Mouse (Mus musculus) gastrocnemius, postnatal 14 days (tissue): ENCODE measurements around the gene Gm39653. TPM values are rescaled to one million over a fixed set of nuclear protein-coding genes. Genes with fewer than 3 reads are reported as not detected.
"Not testable (repeated sequence)": the region's sequence is repeated elsewhere in the genome, so short reads cannot be mapped to it uniquely, and the experiment has no call there.

ENCODE experiments used
- DNase-seq: peaks from one replicate; pipeline ENCODE4 v3.0.0; 2021; ENCODE audit warnings: mixed read lengths
- intact Hi-C: fragments of 180-260 bp; cut with DNase I; formaldehyde crosslinking; loops from one replicate; pipeline ENCODE4 v1.15.1; 2025; ENCODE audit warnings: low total_unique reads
- long read RNA-seq, 2 experiments: library from polyadenylated mRNA; stranded (forward); transcript quantifications; one replicate each; pipeline ENCODE4 v2.0.0; 2021
- total RNA-seq, 2 experiments: library from RNA; stranded (reverse); gene quantifications; 2 replicates each; pipeline ENCODE4 v1.2.3; 2021

The Gm39653 gene
- total RNA-seq: not detected
- long read RNA-seq, experiment 1: 0 reads
- long read RNA-seq, experiment 2: 0 reads

DNA sequence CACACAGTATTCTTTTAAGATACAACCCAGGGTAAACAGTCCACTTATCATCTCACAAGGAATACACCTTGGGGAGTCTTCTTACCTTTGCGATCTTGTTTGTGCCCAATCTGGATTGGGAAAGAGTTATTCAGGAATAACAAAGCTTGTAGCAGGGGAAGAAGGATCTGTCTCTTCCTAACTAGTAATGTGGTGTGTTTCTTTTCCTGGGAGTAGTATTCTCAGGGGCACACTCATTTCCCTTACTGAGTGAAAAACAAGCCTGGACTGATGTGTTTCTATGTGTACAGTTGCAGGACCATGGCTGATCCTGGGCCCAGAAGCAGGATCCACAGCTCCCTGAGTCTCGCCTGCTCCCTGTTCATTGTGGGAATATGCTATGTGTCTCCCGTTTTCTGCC lies at the start of gene Gm39653:
Gene Gm39653 (plus strand): TSS at position 301 of the 400 bp plus-strand sequence.
- no peak for DNase-seq
- intact Hi-C loops: no loop called here

- DNase-seq: no peak
- intact Hi-C loops: no loop called here
These were observed 49.3 kb upstream of the Gm39653 start for GRCm38 (mm10) chr1:63566501-63566900.

DNA sequence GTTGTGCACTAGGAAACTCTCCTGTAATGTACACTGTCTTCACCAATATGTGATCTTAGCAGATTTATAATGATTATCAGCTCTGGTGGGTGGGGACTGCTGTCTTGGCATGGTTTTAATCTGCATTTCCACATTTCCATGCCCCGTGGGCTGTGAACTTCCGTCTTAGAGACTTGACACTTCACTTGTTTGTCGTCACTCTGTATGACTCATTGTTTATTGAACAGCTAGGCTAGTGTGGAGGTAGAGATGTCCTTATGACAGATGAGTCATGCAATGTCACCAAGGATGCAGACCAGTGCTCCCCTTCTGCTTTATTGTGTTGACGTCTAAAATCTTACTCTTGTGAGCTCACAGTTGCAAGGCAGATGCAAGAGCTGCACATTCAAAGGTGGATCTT lies 48.7 kb upstream of the Gm39653 start:
- no peak for DNase-seq
- intact Hi-C loops: no loop called here

DNA sequence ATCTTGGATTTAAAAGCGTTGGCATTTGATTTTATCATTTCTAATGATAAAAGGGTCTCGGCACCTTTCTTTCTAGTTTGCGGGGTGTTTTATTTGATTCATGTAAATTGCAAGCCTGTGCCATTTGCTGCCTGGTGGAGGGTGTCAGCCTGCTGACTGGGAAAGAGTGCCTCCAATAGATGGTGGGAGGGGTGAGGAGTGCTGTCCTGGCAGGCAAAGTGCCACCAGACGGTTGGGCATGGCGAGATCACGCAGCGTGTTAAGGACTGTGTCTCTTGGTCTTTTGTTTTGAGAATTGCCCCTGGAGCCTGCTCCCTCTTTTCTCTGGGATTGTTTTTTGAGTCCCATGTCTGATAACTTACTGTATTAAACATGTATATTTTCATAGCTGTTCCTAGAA lies 43.5 kb upstream of the Gm39653 start:
- DNase-seq: no peak
- intact Hi-C loops: no loop called here

GRCm38 (mm10) chr1:63573432-63573831 lies 42.3 kb upstream of the Gm39653 start:
- intact Hi-C loops: no loop called here
- no peak for DNase-seq

GRCm38 (mm10) chr1:63573864-63574611 lies 41.7 kb upstream of the Gm39653 start:
- intact Hi-C loops: no loop called here
- DNase-seq: no peak

- intact Hi-C loops: no loop called here
- DNase-seq: no peak
These were observed 39.0 kb upstream of the Gm39653 start for GRCm38 (mm10) chr1:63576803-63577202.

DNA sequence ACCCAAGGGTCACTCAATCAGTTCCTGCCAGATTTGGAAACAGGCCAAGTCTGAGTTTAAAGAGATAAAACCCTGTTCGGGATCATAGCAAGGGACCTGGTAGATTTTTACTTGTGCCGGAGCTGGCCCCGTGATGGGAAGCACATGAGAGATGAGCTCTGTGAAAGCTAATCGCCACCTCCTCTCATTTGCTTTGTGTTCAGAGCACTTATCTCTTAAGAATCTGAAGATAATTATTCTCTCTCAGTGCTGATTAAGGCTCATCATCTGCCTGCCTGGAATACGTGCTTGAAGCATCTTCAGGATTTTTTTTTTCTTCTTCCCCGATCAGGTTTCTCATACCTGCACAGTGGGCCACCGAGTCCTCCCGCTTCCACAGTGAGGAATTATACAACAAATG lies 36.6 kb upstream of the Gm39653 start:
- no peak for DNase-seq
- intact Hi-C loops: no loop called here

GRCm38 (mm10) chr1:63586869-63587268 lies 28.9 kb upstream of the Gm39653 start:
- intact Hi-C loops: no loop called here
- no peak for DNase-seq

GRCm38 (mm10) chr1:63603870-63604500 lies 11.8 kb upstream of the Gm39653 start:
- intact Hi-C loops: no loop called here
- DNase-seq: no peak

- no peak for DNase-seq
- intact Hi-C loops: no loop called here
These were observed 6.2 kb upstream of the Gm39653 start for GRCm38 (mm10) chr1:63609613-63610012.

GRCm38 (mm10) chr1:63614594-63614993 lies 1.2 kb upstream of the Gm39653 start:
- intact Hi-C loops: no loop called here
- peak; percentile 39 for DNase-seq

DNA sequence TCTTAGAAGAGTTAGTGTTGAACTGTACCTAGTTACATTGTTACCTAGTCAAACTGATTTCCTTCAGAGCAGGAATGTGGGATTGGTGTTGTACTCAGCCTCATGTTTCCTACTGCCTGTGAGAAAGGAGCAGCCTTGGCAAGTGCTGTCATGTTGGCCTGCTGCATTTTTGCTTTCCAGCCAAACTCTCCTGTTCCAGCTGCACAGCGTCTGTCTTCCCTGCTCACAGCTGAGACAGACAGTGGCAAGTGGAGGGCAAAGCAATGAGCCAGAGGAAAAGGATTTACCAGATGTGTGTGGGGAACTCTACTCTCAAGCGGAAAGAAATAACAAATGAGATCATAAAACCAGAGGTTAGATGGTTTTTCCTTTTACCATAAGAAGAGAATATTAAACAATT lies 12.4 kb downstream of the Gm39653 start:
- intact Hi-C loops: no loop called here
- peak; percentile 72 for DNase-seq

DNA sequence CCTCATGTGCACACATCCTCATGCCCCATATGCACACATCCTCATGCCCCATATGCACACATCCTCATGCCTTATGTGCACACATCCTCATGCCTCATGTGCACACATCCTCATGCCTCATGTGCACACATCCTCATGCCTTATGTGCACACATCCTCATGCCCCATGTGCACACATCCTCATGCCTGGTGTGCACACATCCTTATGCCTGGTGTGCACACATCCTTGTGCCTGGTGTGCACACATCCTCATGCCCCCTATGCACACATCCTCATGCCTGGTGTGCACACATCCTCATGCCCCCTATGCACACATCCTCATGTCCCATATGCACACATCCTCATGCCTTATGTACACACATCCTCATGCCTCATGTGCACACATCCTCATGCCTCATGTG lies 14.6 kb downstream of the Gm39653 start:
- intact Hi-C loops, DNase-seq: not testable (repeated sequence)

GRCm38 (mm10) chr1:63639921-63640320 lies 24.2 kb downstream of the Gm39653 start:
- intact Hi-C loops: no loop called here
- DNase-seq: no peak

DNA sequence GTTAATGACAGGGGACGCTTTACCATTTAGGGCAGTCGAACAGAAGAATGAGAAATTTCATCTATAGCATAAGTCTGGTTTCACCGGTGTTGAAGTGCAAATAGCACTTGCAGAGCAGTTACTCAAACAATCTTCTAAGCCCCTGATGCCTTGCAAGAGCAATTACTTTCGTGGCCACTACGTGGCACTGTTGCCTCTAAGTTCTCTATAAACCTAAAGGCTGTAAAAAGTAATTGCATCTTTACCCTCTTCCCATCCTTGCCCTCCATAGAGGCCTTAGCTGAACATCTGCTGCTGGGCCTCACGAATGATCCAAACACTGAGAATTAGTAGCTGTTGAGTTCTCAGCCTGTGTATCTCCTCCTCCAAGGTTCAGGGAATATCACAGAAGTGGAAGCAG lies 42.2 kb downstream of the Gm39653 start:
- peak; percentile 25 for DNase-seq
- intact Hi-C loops: loop anchor here (10.0 kb wide), 1 partner anchor 1347 kb away; no protein-coding TSS in a partner anchor

DNA sequence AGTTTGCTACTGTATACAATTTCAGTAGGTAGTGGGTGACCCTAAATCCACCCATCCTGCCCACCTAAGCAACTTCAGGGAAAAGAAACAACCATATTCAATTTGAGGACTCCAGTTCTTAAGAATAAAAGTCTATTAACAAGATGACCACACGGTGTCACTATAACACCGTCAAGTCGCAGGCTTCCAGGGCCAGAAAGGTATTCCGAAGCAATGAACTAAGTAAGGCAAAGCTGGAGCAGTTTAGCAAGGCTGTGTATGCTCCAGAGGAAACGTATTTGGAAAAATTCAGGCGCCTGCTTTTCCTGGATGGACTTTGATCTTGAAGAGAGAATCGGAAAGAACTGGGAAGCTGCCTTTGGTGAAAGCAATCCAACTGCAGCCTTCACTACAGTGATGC lies 43.8 kb downstream of the Gm39653 start:
- intact Hi-C loops: loop anchor here (10.0 kb wide), 1 partner anchor 1345 kb away; no protein-coding TSS in a partner anchor
- DNase-seq: peak; percentile 8

DNA sequence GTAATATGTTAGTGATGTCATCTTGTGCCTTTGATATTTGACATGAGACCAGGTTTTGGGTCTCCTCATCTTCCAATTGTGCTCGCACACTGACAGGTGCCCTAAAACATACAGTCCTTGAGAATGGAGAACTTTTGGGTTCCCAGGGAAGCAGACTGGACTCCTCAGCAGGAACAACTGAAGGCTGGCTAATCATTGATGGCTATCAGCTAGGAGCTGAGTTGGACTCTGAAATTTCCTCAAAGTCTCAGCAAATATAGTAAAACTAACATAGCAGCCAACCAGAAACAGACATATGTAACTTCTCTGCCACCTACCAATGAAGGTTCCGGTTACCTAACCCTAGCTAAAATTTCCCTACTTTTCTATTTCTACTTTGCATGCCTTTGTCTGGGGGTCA lies 50.3 kb downstream of the Gm39653 start:
- intact Hi-C loops: loop anchor here (5.0 to 10.0 kb wide), 2 partner anchors 289 to 781 kb away; no protein-coding TSS in a partner anchor
- DNase-seq: no peak

DNA sequence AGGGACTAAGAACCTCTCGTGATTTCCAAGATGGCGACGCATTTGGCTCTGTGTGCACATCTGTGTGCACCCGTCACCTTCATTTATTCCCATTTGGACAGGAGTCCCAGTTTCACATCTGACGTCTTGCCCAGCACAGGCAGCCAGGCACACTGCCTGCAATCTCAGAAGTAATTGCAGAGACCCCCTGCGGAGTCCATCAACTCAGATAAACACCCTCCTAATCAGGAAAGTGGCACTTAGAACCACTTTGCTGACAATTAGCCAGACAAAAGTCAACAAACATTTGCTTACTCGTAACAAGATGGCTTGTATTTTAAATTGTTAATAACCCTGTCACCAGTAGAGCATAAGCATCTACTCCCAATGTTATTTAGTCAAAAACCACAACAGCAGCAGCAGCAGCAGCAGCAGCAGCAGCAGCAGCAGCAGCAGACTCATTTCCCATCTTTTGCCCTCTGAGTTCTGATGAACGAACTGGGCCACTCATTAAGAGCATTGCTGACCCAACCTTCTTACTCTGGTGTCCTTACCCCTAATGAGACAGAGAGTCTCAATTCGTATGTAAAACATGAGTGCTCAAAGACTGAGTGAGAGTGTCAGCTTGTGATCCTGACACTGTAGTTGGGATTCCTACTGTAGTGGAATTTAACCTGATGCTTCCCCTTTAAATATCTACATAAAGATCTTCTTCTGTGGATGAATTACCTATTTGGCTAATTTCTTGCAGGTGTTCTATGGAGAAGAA lies 51.6 kb downstream of the Gm39653 start:
- intact Hi-C loops: loop anchor here (5.0 to 10.0 kb wide), 2 partner anchors 287 to 780 kb away; no protein-coding TSS in a partner anchor
- no peak for DNase-seq
